Mouse (Mus musculus) heart, adult 2 months (tissue): Measurements from ENCODE around the gene Arhgap40.

Source experiments
- CTCF ChIP-seq: fragments of 200-600 bp; IDR thresholded peaks from 2 replicates; pipeline ENCODE4 v1.8.1; 2022; ENCODE audit warnings: antibody characterized with exemption, mild to moderate bottlenecking, moderate library complexity
- EP300 ChIP-seq: fragments of 200-500 bp; IDR thresholded peaks from 2 replicates; pipeline ENCODE4 v1.6.1; 2011; ENCODE audit warnings: low read depth, low read length, control low read depth; ENCODE audit not compliant: insufficient read depth

DNA sequence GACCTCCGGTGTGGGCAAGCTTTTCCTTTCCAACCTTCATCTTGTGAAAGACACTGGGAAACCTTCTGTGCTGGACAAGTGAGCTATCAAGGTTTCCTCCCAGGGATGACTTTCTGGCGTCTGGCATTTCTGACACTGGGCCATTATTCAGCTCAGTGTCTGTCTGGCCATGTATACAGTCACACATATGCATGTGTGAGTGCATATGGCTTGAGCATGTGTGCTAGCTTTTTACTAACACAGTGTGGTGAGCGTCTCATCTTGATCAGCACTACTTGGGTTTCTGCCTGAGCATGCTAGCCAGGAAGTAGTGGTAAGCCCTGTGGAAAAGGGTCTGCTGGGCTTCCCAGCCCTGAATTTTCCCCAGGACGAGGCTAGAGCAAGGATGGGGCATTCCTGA, 28.7 kb downstream of the Arhgap40 start:
- TF ChIP-seq CTCF (no peak), EP300 (no peak)
